In the genomic region with DNA sequence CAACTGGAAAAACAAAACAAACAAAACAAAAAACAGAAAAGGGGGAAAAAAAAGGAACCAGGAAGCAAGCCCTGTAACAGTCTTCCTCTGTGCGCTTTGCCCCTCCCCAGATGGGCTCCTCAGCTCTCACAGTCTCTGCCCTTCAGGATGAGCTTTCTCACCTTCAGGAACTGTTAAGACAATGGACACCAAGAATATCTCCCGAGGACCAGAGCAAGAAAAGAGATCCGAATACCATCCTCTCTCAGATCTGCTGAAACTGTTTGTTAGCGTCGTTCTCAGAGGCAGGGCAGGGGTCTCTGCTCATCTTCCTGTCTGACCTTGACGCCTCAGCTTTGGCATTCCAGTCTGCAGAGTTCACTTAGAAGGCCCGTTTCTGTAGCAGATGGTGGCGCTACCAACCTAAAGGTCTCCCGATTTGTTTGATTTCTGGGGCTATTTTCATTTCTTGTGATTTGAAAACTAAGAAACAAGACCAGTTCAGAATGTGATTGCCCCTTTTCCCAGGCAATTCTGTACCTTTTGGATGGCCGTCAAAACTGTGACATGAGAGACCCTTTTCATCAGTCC, we compare ENCODE assay signal across 1 mouse cellular context.
TF ChIP-seq lines count a peak whose summit lies in the region.

No protein-coding gene starts in this region.

TF ChIP-seq in MEL, 35 proteins besides CTCF, POLR2A, EP300 and RAD21:
- TF ChIP-seq TBP (IDR thresholded peaks at IDR 0.05; ENCODE audit: low read depth, low read length) (no peak), RCOR1 (IDR thresholded peaks at IDR 0.05; ENCODE audit: low read depth, low read length) (no peak), POLR2AphosphoS5 (IDR thresholded peaks at IDR 0.05; ENCODE audit: borderline replicate concordance, low read depth, low read length) (no peak), CHD1 (IDR thresholded peaks at IDR 0.05; ENCODE audit: low read depth, low read length) (no peak), MYC (IDR thresholded peaks at IDR 0.05; ENCODE audit: low read depth, low read length) (no peak), ZNF384 (IDR thresholded peaks at IDR 0.05; ENCODE audit: low read depth, low read length) (peak; percentile 46; the same call in 1 of the 2 replicates), ELF1 (IDR thresholded peaks at IDR 0.05; ENCODE audit: low read depth, low read length) (0 out of 2 replicates have a peak, but pooled peaks have one; percentile 47), ZMIZ1 (IDR thresholded peaks at IDR 0.05; ENCODE audit: low read depth, low read length) (no peak), MYB (IDR thresholded peaks at IDR 0.05; ENCODE audit: low read depth, low read length) (no peak)
